In genomic region chr9:62876966-62877616, GRCm38 (mm10) we compare ENCODE assay signal across 13 mouse cellular contexts.
"Had no signal": no experiment of that assay in that cellular context is flagged by ENCODE, and none has a peak within 500 bp of the region (broad histone marks: within the 10 kb centered on the region; RNA-seq: fewer than 3 reads in every experiment).

No protein-coding gene starts in this region.

- H3K27ac ChIP-seq: kidney, embryonic 15.5 days; left cerebral cortex, adult 2 months; liver, embryonic 13.5 days; stomach, embryonic 15.5 days had no signal

- ATAC-seq: intestine, embryonic 16.5 days; midbrain, embryonic 16.5 days had no signal

- H3K4me1 ChIP-seq: stomach, embryonic 15.5 days had no signal

- H3K9ac ChIP-seq: kidney, embryonic 15.5 days; liver, embryonic 13.5 days; stomach, embryonic 15.5 days had no signal

- H3K4me3 ChIP-seq: kidney, embryonic 15.5 days; left cerebral cortex, adult 2 months; liver, embryonic 13.5 days; stomach, embryonic 15.5 days had no signal

- H3K27me3 ChIP-seq: kidney, embryonic 15.5 days; liver, embryonic 13.5 days; stomach, embryonic 15.5 days had no signal

- DNase-seq: kidney, adult 2 months; kidney, postnatal 14 days; liver, embryonic 13.5 days; lung, adult 18-20 months; right cerebral cortex, postnatal 14 days; thymus, adult 2 months; thymus, postnatal 25 days had no signal

- H3K4me2 ChIP-seq: kidney, embryonic 15.5 days; liver, embryonic 13.5 days; midbrain, embryonic 11.5 days; stomach, embryonic 15.5 days had no signal

- H3K9me3 ChIP-seq: kidney, embryonic 15.5 days; liver, embryonic 13.5 days; stomach, embryonic 15.5 days had no signal
